Mouse (Mus musculus): ENCODE measurements at regions not wholly inside any gene's neighbourhood (a gene's known extent, or its start where the extent isn't known, plus 50 kb on each side); places are given as distances from the start of the nearest gene placed in this dataset.

- no peak for DNase-seq (ENCODE audit: low read depth, low spot score)
These were observed 572.6 kb upstream of the Robo2 start for GRCm38 (mm10) chr16:74984207-74984606.

- DNase-seq (ENCODE audit: low read depth, low spot score), result no peak
These were observed 554.5 kb upstream of the Robo2 start for GRCm38 (mm10) chr16:74966099-74966498.

- no peak for DNase-seq (ENCODE audit: low read depth, low spot score)
These were observed 518.1 kb upstream of the Robo2 start for GRCm38 (mm10) chr16:74929739-74930138.

GRCm38 (mm10) chr16:74900835-74901234 is 489.2 kb upstream of the Robo2 start:
- no peak for DNase-seq (ENCODE audit: low read depth, low spot score)

GRCm38 (mm10) chr16:74887724-74888123 is 476.1 kb upstream of the Robo2 start:
- no peak for DNase-seq (ENCODE audit: low read depth, low spot score)

GRCm38 (mm10) chr16:74878603-74879002 is 467.0 kb upstream of the Robo2 start:
- DNase-seq (ENCODE audit: low read depth, low spot score), result no peak

- DNase-seq (ENCODE audit: low read depth, low spot score), result no peak
These were observed 462.1 kb upstream of the Robo2 start for GRCm38 (mm10) chr16:74873756-74874155.

- DNase-seq (ENCODE audit: low read depth, low spot score), result peak; percentile 13
These were observed 446.1 kb upstream of the Robo2 start for GRCm38 (mm10) chr16:74857752-74858151.

GRCm38 (mm10) chr16:74840006-74840405 is 428.4 kb upstream of the Robo2 start:
- no peak for DNase-seq (ENCODE audit: low read depth, low spot score)

- no peak for DNase-seq (ENCODE audit: low read depth, low spot score)
These were observed 402.8 kb upstream of the Robo2 start for GRCm38 (mm10) chr16:74814386-74814785.

GRCm38 (mm10) chr16:74809154-74809825 is 397.7 kb upstream of the Robo2 start:
- DNase-seq (ENCODE audit: low read depth, low spot score), result no peak

- DNase-seq (ENCODE audit: low read depth, low spot score), result no peak
These were observed 395.1 kb upstream of the Robo2 start for GRCm38 (mm10) chr16:74806775-74807174.

GRCm38 (mm10) chr16:74801296-74801695 is 389.7 kb upstream of the Robo2 start:
- DNase-seq (ENCODE audit: low read depth, low spot score), result peak; percentile 45

GRCm38 (mm10) chr16:74796303-74796653 is 384.7 kb upstream of the Robo2 start:
- DNase-seq (ENCODE audit: low read depth, low spot score), result peak; percentile 51

- DNase-seq (ENCODE audit: low read depth, low spot score), result peak; percentile 41
These were observed 384.0 kb upstream of the Robo2 start for GRCm38 (mm10) chr16:74795360-74796302.

- DNase-seq (ENCODE audit: low read depth, low spot score), result no peak
These were observed 373.9 kb upstream of the Robo2 start for GRCm38 (mm10) chr16:74785365-74786119.

GRCm38 (mm10) chr16:74780388-74780787 is 368.8 kb upstream of the Robo2 start:
- no peak for DNase-seq (ENCODE audit: low read depth, low spot score)

GRCm38 (mm10) chr16:74768264-74768663 is 356.6 kb upstream of the Robo2 start:
- no peak for DNase-seq (ENCODE audit: low read depth, low spot score)

- no peak for DNase-seq (ENCODE audit: low read depth, low spot score)
These were observed 345.2 kb upstream of the Robo2 start for GRCm38 (mm10) chr16:74756720-74757345.

GRCm38 (mm10) chr16:74750900-74751299 is 339.3 kb upstream of the Robo2 start:
- no peak for DNase-seq (ENCODE audit: low read depth, low spot score)

GRCm38 (mm10) chr16:74749006-74749405 is 337.4 kb upstream of the Robo2 start:
- no peak for DNase-seq (ENCODE audit: low read depth, low spot score)

GRCm38 (mm10) chr16:74743512-74743911 is 331.9 kb upstream of the Robo2 start:
- no peak for DNase-seq (ENCODE audit: low read depth, low spot score)
